Mouse (Mus musculus): Measurements from ENCODE around the gene Psmb11. TPM values are rescaled to one million over a fixed set of nuclear protein-coding genes. Genes with fewer than 3 reads are reported as not detected.
A peak's percentile ranks its signal among the peaks of the same experiment; 100 is the strongest.

Psmb11 gene
- polyA plus RNA-seq, 2 experiments, result 0.03 TPM; not detected in 1

DNA sequence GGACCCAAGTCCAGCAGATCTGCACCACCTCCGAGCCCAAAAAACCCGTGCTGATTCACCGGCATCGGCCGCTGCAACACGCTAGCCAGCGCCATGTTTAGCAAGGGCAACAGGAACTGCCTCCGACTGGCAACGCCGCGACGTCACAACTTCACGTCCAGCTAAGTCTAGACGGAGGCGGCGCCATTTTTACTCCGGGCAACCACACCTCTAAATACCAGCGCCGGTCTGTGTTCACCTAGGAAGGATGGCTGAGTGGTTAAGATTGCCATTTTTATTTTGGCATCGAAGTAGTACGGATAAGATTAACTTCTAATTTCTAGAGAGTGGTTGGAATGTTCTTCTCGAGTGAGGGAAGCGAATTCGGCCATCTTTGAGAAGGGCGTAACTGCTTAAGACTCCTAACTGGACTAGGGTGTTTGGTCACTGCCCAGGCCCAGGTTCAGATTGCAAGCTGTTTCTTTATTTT lies 3.3 kb upstream of the Psmb11 start, which contains the start of gene Psmb5:
Psmb5 (minus strand) TSS at position 126 of the 469 bp plus-strand sequence.
- no peak for TF ChIP-seq EP300 (IDR thresholded peaks at IDR 0.05; ENCODE audit: low read depth)
- no peak for TF ChIP-seq CTCF (IDR thresholded peaks at IDR 0.05; ENCODE audit: low read depth)
- Histone ChIP-seq H3K4me3 (ENCODE audit: insufficient read depth in 1 of 2, low read depth in 2 of 2, low read length in 2 of 2) (peak within 1 kb of the TSS; percentile 79 to 90), H3K4me2 (ENCODE audit: low read depth) (peak within 1 kb of the TSS; percentile 86), H3K36me3 (replicated peaks; ENCODE audit: control insufficient read depth, insufficient read depth, low read depth) (peaks cover 14% of the 10 kb centered on the region), H3K4me1 (replicated peaks; ENCODE audit: control insufficient read depth in 2 of 2, insufficient read depth in 2 of 2, low read length in 1 of 2) (peaks cover 3 to 7% of the 10 kb centered on the region in 2 experiments), H3K9me3 (ENCODE audit: control insufficient read depth, low read length) (no peaks in the 10 kb centered on the region), H3K9ac (replicated peaks) (peak within 1 kb of the TSS; percentile 91), H3K27ac (peak within 1 kb of the TSS; percentile 65), H3K27me3 (ENCODE audit: control insufficient read depth, insufficient read depth, low read length) (no peaks in the 10 kb centered on the region)
- ATAC-seq (ENCODE audit: insufficient read depth) (peak; percentile 87), DNase-seq (ENCODE audit: low read depth in 3 of 3, low spot score in 3 of 3) (peak; percentile 79 to 86 (median 81))
- WGBS (ENCODE audit: insufficient replicate concordance), result under 1% methylated on average over 19 of the region's 25 CpGs

- no peaks in the 10 kb centered on the region for H3K9me3 ChIP-seq (ENCODE audit: control insufficient read depth, low read length)
- TF ChIP-seq EP300 (IDR thresholded peaks at IDR 0.05; ENCODE audit: low read depth), result no peak
- TF ChIP-seq CTCF (IDR thresholded peaks at IDR 0.05; ENCODE audit: low read depth), result no peak
- peaks cover 7 to 8% of the 10 kb centered on the region in 2 experiments for H3K4me1 ChIP-seq (replicated peaks; ENCODE audit: control insufficient read depth in 2 of 2, insufficient read depth in 2 of 2, low read length in 1 of 2)
- no peak overlapping the region for H3K9ac ChIP-seq (replicated peaks)
- H3K36me3 ChIP-seq (replicated peaks; ENCODE audit: control insufficient read depth, insufficient read depth, low read depth), result no peaks in the 10 kb centered on the region
- H3K4me2 ChIP-seq (ENCODE audit: low read depth), result no peak overlapping the region
- H3K27ac ChIP-seq, result no peak overlapping the region
- H3K4me3 ChIP-seq (ENCODE audit: insufficient read depth in 1 of 2, low read depth in 2 of 2, low read length in 2 of 2), result no peak overlapping the region
- no peaks in the 10 kb centered on the region for H3K27me3 ChIP-seq (ENCODE audit: control insufficient read depth, insufficient read depth, low read length)
- DNase-seq (ENCODE audit: low read depth in 3 of 3, low spot score in 3 of 3), result no peak
- 51% methylated on average over 6 of the region's 6 CpGs for WGBS (ENCODE audit: insufficient replicate concordance)
- ATAC-seq (ENCODE audit: insufficient read depth), result 0 out of 2 replicates have a peak, but pooled peaks have one; percentile 26
Observed at GRCm38 (mm10) chr14:54623334-54623733, 2.1 kb downstream of the Psmb11 start.

DNA sequence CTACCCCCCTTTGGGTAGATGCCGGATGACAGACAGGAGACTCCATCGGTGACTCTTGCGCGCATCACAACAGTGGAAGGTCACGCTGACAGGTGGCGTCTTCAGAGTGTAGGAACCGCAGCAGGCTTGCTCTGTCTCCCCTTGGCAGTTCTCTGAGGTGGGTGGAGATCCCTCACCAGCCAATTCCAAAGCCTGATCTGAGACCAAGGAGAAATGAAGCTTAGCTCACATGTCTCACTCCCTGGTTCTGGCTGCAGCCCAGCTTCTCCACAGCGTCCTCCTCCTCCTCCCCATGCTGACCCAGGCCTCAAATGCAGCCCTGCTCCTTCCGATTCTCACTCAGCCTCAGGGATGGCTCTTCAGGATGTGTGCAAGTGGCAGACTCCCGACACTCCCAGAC lies 3.7 kb downstream of the Psmb11 start:
- DNase-seq (ENCODE audit: low read depth in 3 of 3, low spot score in 3 of 3) (no peak), ATAC-seq (ENCODE audit: insufficient read depth) (no peak)
- H3K9me3 ChIP-seq (ENCODE audit: control insufficient read depth, low read length), result no peaks in the 10 kb centered on the region
- no peaks in the 10 kb centered on the region for H3K36me3 ChIP-seq (replicated peaks; ENCODE audit: control insufficient read depth, insufficient read depth, low read depth)
- H3K27me3 ChIP-seq (ENCODE audit: control insufficient read depth, insufficient read depth, low read length), result no peaks in the 10 kb centered on the region
- no peak overlapping the region for H3K9ac ChIP-seq (replicated peaks)
- H3K4me1 ChIP-seq (replicated peaks; ENCODE audit: control insufficient read depth in 2 of 2, insufficient read depth in 2 of 2, low read length in 1 of 2), result peaks cover 7 to 8% of the 10 kb centered on the region in 2 experiments
- H3K27ac ChIP-seq, result no peak overlapping the region
- TF ChIP-seq CTCF (IDR thresholded peaks at IDR 0.05; ENCODE audit: low read depth), result no peak
- TF ChIP-seq EP300 (IDR thresholded peaks at IDR 0.05; ENCODE audit: low read depth), result no peak
- H3K4me2 ChIP-seq (ENCODE audit: low read depth), result no peak overlapping the region
- 76% methylated on average over 10 of the region's 10 CpGs for WGBS (ENCODE audit: insufficient replicate concordance)
- H3K4me3 ChIP-seq (ENCODE audit: insufficient read depth in 1 of 2, low read depth in 2 of 2, low read length in 2 of 2), result no peak overlapping the region

- Histone ChIP-seq H3K36me3 (replicated peaks; ENCODE audit: control insufficient read depth, insufficient read depth, low read depth) (no peaks in the 10 kb centered on the region), H3K9me3 (ENCODE audit: control insufficient read depth, low read length) (no peaks in the 10 kb centered on the region), H3K27me3 (ENCODE audit: control insufficient read depth, insufficient read depth, low read length) (no peaks in the 10 kb centered on the region), H3K4me1 (replicated peaks; ENCODE audit: control insufficient read depth in 2 of 2, insufficient read depth in 2 of 2, low read length in 1 of 2) (peaks cover 5 to 6% of the 10 kb centered on the region in 2 experiments), H3K9ac (replicated peaks) (no peak overlapping the region), H3K4me3 (ENCODE audit: insufficient read depth in 1 of 2, low read depth in 2 of 2, low read length in 2 of 2) (no peak overlapping the region), H3K27ac (no peak overlapping the region), H3K4me2 (ENCODE audit: low read depth) (no peak overlapping the region)
- DNase-seq (ENCODE audit: low read depth in 3 of 3, low spot score in 3 of 3), result no peak
- ATAC-seq (ENCODE audit: insufficient read depth), result no peak
- WGBS (ENCODE audit: insufficient replicate concordance), result 50% methylated on average over 5 of the region's 5 CpGs
- TF ChIP-seq CTCF (IDR thresholded peaks at IDR 0.05; ENCODE audit: low read depth) (no peak), EP300 (IDR thresholded peaks at IDR 0.05; ENCODE audit: low read depth) (no peak)
Observed at GRCm38 (mm10) chr14:54628103-54628502, 6.9 kb downstream of the Psmb11 start.

- DNase-seq (ENCODE audit: low read depth in 3 of 3, low spot score in 3 of 3) (no peak), ATAC-seq (ENCODE audit: insufficient read depth) (no peak)
- TF ChIP-seq CTCF (IDR thresholded peaks at IDR 0.05; ENCODE audit: low read depth) (no peak), EP300 (IDR thresholded peaks at IDR 0.05; ENCODE audit: low read depth) (no peak)
- no peak overlapping the region for H3K4me2 ChIP-seq (ENCODE audit: low read depth)
- H3K9me3 ChIP-seq (ENCODE audit: control insufficient read depth, low read length), result no peaks in the 10 kb centered on the region
- H3K27me3 ChIP-seq (ENCODE audit: control insufficient read depth, insufficient read depth, low read length), result no peaks in the 10 kb centered on the region
- H3K4me1 ChIP-seq (replicated peaks; ENCODE audit: control insufficient read depth in 2 of 2, insufficient read depth in 2 of 2, low read length in 1 of 2), result no peaks in the 10 kb centered on the region
- no peak overlapping the region for H3K9ac ChIP-seq (replicated peaks)
- H3K36me3 ChIP-seq (replicated peaks; ENCODE audit: control insufficient read depth, insufficient read depth, low read depth), result no peaks in the 10 kb centered on the region
- WGBS (ENCODE audit: insufficient replicate concordance), result 37% methylated on average over 2 of the region's 2 CpGs
- no peak overlapping the region for H3K4me3 ChIP-seq (ENCODE audit: insufficient read depth in 1 of 2, low read depth in 2 of 2, low read length in 2 of 2)
- H3K27ac ChIP-seq, result no peak overlapping the region
Observed at GRCm38 (mm10) chr14:54629797-54630196, 8.6 kb downstream of the Psmb11 start.

Measured in liver, embryonic 14.5 days (tissue).